Mouse (Mus musculus) ovary, postnatal 10 days (tissue): Measurements from ENCODE around the gene Rprd1b.

Experiments
- DNase-seq: peaks from one replicate; pipeline ENCODE4 v3.0.0; 2022; ENCODE audit warnings: low spot score

Gene Rprd1b

DNA sequence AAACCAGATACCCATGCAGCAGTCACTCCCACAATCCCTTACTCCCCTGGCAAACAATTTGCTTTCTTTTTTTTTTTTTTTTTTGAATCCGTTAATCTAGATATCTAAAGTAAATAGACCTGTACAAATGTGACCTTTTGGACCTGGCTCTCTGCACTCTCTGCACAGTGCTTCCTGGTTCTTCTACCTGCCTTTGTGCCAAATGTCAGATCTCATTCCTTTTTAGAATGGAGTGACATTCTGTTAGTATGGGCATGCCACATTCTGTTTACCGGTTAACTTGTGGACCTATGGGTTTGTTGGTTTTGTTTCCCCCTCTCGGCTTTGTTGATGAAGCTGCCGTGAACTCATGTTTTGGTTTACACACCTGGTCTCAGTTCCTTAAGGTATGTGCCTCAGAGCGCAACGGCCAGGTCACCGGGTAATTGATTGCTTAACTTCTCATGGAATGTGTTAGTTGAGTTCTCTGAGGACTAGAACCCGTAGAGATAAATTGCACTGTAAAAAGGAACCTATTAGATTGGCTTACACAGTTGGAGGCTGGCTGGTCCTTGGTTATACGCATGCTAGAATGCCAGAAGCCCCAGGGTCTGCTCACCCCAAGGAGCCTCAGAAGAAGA, 52.4 kb downstream of the Rprd1b start:
- no peak for DNase-seq

- no peak for DNase-seq
Observed at GRCm38 (mm10) chr2:158084486-158084885, 56.2 kb downstream of the Rprd1b start.

- DNase-seq = no peak
Observed at GRCm38 (mm10) chr2:158090096-158090495, 61.8 kb downstream of the Rprd1b start.

DNA sequence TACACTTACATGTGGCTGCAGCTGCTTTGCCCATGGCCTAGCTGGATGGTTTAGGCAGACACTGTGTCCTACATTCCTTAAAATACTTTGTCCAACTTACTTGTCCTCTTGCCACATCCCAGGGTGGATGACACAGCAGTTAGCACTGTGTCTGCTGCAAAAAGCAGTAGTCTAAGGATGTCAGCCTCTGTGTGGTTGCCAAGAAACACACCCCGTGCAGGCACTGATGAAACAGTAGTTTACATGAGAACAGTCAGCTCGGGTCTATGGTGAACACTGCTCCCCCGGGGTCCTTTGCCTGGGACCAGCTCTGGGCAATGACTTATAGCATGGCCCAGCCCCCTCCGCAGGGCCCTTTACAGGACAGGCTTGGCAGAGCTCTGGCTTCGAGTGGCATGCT, 65.0 kb downstream of the Rprd1b start:
- DNase-seq = no peak

DNA sequence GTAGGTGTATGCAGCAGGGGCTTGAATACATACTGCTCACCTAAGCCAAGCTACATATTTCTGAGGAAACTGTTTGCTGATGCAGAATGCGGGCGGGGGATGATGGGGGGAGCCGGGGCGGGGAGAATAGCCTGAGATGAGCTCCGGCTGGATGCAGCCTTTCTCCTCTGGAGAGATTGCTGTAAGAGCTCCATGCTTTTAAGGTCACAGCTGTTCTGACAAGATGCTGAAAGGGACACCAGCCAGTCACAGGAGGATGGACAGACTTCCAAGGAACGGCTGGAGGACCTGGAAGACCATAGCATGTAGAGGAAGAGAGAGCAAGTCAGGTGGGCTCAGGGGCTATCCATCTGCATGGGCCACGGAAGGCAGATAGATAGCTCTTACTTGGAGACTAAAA, 66.0 kb downstream of the Rprd1b start:
- no peak for DNase-seq

- DNase-seq = no peak
Observed at GRCm38 (mm10) chr2:158094846-158095245, 66.5 kb downstream of the Rprd1b start.

GRCm38 (mm10) chr2:158097071-158097470, 68.8 kb downstream of the Rprd1b start:
- DNase-seq = no peak

DNA sequence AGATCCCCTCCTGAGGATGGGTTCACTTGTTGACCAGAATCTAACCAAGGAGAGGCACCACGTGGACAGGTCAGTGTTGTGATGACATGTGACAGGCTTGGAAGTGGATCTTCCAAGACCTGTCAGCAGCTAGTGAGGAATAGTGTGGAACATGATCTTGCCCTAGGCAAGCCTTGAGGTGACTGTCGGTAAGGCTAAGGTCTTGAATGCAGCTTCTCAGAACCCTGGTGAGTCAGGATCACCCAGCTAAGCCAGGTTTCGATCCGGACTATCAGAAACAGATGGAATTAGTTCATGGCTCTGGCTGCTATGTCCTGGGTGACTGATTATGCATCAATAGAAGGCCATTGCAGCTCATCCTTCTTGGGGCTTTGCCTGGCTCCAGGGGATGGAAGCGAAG, 70.4 kb downstream of the Rprd1b start:
- DNase-seq = no peak

DNA sequence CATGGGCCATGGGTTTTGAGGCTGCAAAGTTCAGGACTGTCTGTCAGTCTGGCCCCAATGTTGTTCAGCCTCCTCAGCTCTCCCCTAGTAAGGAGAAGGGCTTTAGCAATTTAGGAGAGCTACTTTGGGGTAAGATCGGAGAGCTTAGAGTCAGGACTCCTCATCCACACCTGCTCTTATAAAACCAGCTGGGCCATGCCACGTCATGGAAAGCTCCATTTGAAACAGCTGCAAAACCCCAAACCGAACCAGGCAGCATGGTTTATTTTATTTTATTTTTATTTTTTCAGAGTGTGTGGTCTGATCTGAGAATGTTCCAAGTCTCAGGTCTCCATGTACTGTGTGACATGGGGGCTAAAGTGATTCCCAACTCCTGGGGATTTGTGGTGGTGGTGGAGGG, 71.2 kb downstream of the Rprd1b start:
- no peak for DNase-seq

- DNase-seq = no peak
Observed at GRCm38 (mm10) chr2:158101768-158102167, 73.5 kb downstream of the Rprd1b start.

- DNase-seq = no peak
Observed at GRCm38 (mm10) chr2:158104966-158105365, 76.7 kb downstream of the Rprd1b start.

DNA sequence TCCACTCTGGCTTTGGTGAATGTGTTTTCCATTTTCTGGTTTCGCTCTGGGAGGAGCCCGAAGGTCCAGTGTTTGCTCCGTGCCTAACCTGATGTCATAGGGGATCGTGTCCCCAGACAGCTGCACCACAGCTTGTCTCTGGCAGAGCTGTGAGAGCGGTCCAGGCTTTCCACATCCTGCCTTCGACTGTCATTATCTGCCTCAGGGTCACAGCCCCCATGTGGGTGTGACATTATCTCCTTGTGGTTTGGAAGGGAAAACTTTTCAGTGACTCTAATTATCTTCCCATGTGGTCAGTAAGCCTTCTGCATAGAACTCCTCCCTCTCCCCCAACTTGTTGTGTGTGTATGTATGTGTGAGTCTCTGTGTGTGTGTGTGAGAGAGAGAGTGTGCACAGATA, 77.3 kb downstream of the Rprd1b start:
- DNase-seq = no peak

DNA sequence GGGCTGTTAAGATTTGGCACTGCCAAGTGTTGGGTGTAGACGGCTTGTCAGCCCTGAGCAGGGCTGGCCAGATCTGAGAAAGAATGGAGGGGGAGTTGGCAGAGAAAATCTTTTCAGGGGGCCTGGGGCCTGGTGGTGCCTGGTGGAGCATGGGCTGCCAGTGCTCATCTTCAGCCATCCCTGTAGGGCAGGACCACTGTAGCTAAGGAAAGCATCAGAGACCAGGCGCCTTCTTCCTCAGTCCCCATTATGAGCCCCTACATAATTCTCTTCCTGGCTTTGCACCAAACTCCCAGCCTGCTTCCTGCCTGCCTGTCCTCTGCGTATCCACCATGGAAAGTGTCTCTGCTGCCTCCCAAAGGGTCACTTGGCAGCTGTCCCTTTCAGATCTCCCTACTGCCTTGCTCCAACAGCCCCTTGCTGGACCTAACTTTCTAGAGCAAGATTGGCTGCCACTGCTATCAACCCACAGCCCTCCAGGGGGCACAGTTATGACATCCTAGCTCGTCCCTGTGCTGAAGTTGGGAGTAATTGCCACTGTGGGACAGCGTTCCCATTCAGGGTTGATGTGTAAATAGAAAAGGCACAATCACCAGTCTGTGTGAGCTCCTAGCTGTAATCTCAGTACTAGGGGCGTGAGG, 78.8 kb downstream of the Rprd1b start:
- no peak for DNase-seq

GRCm38 (mm10) chr2:158109516-158109915, 81.2 kb downstream of the Rprd1b start:
- DNase-seq = no peak

DNA sequence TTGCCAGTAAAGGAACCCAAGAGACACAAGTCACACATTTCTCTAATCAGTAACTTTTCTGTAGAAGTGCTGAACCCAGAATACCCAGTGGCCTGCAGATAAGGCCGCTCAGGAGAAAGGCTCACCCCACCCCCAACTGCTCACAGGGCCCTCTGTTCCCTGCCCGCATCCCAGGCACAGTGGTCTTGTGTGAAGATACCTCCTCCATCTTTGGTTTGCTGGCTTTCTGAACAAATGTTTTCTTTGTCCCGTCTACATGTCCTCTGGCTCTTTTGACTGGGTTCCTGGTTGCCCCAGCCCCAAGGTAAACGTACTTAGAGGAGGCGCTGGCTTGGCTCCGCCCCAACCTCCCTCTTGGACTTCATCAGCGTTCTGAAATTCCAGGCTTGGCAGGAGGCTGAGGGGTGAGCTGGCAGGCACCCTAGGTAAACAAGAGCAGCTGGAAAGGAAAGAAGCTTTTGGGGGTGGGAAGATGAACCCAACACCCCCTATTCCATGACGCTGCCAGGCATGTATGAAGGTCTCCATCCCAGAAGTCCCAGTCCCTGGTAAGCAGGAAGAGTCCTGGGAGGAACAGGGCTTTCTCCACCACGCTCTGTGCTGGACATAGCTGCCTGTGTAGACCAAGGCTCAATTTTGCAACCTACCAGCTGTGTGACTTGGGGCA, 85.4 kb downstream of the Rprd1b start:
- no peak for DNase-seq

- DNase-seq = no peak
Observed at GRCm38 (mm10) chr2:158114931-158115330, 86.6 kb downstream of the Rprd1b start.

- DNase-seq = no peak
Observed at GRCm38 (mm10) chr2:158115838-158116453, 87.6 kb downstream of the Rprd1b start.

DNA sequence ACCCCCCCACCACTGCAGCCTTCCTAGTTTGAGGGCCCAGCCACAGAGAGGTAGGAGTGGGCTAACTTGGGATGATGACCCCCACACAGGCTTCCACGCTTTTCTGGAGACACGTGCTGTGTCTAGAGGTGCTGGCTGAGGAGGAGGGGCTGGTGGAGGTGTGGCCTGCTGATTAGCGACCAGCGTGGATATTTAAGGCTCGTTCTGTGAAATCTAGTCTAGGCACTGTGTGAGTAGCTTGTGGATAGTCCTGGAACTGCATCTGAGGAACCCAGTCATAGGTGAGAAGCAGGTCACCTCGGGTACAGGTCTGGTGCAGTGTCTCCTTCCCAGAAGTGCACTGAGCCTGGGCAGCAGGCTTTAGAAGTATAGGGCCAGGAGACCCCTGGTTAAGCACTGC, 88.4 kb downstream of the Rprd1b start:
- no peak for DNase-seq

GRCm38 (mm10) chr2:158119145-158119544, 90.8 kb downstream of the Rprd1b start:
- no peak for DNase-seq

DNA sequence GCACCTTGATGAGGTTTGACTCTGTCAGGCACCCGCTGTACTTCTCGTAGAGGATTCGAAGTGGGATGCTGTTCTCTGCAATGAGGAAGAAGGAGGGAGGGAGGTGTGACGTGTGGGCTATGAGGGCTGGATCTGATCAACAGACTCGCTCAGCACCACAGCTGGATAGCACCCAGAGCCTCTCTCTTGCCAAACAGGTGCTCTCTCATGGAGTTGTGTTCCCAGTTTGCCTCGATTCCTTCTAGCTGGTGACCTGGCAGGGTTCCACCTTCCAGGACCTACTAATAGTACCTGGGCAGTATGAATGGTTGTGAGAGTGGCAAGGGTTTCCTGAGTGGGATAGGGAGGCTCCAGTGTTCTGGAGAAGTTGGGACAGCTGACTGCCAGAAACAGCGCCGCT, 91.9 kb downstream of the Rprd1b start:
- DNase-seq = no peak

DNA sequence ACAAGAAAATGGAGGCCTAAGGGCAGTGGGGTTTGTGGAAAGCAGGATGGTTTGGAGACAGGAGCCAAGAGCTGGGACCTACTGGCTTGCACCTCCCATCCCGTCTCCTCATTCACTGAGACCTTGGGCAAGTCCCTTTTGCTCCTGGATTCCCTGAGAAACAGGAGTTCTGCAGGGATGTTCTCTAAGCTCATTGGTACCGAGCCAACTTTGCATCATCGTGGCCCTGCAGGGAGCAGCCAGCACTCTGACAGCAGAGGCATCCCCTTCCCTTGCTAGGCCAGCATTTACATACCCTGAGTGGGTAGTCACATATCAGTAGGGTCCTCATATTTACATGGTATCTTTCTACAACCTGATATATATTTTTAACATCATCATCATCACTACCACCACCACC, 92.6 kb downstream of the Rprd1b start:
- no peak for DNase-seq

GRCm38 (mm10) chr2:158121645-158122326, 93.5 kb downstream of the Rprd1b start:
- no peak for DNase-seq

DNA sequence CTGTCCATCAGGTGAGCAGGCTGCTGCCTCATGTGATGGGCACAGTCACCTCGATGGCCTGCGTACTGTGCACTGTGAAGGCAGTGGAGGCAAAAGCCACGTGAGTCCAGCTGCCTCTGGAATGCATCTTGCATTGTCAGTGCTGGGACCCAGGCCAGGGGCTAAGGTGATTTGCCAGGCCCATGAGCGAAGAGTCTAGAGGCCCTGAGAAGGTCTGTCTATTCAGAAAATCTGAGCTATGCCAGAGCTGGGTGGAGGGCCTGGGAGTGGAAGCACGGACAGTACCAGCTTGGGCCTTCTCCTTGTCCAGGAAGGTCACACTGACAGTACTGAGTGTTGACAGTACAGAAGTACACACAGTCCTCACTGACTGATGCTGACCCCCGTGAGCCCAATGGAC, 94.5 kb downstream of the Rprd1b start:
- DNase-seq = no peak
